Mouse (Mus musculus) fat pad, adult 2 months (tissue): ENCODE measurements at regions not wholly inside any gene's neighbourhood (a gene's known extent, or its start where the extent isn't known, plus 50 kb on each side); places are given as distances from the start of the nearest gene placed in this dataset.
"Not testable (repeated sequence)": the region's sequence is repeated elsewhere in the genome, so short reads cannot be mapped to it uniquely, and the experiment has no call there.

Experiments
- DNase-seq: peaks from one replicate; pipeline ENCODE4 v3.0.0-alpha.2; 2011; ENCODE audit warnings: low read depth, low spot score; ENCODE audit errors: extremely low read depth

- DNase-seq, result no peak
These were observed 87.3 kb downstream of the Gm11077 start for GRCm38 (mm10) chr6:140816359-140816758.

GRCm38 (mm10) chr6:140816831-140817230, 87.7 kb downstream of the Gm11077 start:
- no peak for DNase-seq

- DNase-seq, result no peak
These were observed 90.4 kb downstream of the Gm11077 start for GRCm38 (mm10) chr6:140819451-140819878.

DNA sequence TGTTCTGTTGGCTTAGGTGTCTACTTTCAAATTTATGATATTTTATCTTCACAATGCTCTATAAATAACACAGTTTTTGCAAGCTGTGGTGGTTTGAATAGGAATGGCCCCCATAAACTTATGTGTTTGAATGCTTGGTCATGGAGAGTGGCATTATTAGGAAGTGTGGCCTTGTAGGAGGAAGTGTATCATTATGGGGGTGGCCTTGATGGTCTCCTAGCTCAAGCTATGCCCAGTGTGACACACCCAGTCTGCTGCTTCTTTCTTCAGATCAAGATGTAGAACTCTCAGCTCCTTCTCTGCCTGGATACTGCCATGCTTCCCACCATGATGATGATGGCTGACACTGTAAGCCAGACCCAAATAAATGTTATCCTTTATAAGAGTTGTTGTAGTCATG, 97.4 kb downstream of the Gm11077 start:
- no peak for DNase-seq

DNA sequence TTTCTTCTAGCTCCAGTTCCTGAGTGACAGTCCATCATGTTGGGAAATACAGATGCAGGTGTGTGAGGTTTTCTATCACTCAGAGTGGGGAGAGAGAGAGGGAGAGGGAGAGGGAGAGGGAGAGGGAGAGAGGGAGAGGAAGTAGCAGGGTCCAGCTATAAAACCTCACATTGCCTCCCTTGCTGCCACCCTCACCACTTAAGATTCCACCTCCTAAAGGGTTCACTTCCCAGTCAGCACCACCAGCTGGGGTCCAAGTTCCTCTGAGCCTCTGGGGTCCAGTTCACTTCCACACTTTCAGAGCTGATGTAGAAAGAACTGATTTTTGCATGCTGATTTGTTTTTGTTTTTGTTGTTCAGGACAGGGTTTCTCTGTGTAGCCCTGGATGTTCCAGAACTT, 98.6 kb downstream of the Gm11077 start:
- DNase-seq, result no peak

DNA sequence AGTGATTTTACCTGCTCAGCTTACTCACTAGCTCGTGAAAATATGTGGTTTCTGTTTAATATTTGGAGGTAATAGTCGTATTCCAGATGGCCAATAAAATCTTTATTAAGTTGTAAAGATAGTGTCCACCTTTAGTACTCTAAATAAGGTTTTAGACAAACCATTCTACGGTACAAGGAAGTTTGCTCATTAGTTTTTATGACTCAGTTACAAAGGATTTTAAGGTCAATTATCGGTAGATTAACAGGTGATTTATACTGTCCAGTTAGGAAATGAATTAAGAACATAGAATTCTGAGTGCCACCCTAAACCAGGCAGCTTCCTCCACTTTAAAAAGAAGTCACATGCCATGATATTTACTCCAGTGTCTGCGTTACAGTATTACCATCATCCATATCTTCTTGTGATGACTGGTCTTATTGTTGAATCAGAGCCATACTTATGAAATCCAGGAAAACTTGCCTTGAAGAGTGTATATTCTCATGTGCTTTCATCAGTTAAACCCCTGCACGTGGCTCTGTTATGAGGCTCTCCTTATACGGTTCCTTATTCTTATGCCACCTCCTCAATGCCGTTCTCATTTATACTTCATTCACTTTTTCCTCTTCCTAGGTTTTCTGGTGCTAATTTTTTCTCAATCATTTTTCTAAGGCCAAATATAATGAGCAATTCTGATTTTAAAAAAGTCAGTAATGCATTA, 114.4 kb downstream of the Gm11077 start:
- DNase-seq, result no peak

DNA sequence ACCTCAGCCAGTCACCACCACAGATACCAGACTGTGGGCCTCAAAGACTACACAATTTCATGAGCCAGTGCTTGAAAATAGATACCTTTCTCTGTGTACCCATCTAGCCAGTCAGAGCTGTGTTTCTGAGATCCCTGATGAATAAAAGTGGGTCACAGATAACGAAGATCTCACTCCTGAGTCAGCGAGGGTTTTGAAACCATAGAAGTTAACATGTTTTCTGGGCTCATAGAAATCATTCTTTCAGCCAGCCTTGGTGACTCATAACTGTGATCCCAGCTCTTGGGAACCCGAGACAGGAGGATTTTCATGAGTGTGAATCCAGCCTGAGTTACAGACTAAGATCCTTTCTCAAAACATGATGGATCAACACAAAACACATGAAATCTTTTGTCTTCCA, 118.1 kb downstream of the Gm11077 start:
- no peak for DNase-seq

GRCm38 (mm10) chr6:140852420-140852819, 123.3 kb downstream of the Gm11077 start:
- DNase-seq, result no peak

GRCm38 (mm10) chr6:140853508-140853907, 124.4 kb downstream of the Gm11077 start:
- DNase-seq, result no peak

- DNase-seq, result no peak
These were observed 125.6 kb downstream of the Gm11077 start for GRCm38 (mm10) chr6:140854691-140855090.

DNA sequence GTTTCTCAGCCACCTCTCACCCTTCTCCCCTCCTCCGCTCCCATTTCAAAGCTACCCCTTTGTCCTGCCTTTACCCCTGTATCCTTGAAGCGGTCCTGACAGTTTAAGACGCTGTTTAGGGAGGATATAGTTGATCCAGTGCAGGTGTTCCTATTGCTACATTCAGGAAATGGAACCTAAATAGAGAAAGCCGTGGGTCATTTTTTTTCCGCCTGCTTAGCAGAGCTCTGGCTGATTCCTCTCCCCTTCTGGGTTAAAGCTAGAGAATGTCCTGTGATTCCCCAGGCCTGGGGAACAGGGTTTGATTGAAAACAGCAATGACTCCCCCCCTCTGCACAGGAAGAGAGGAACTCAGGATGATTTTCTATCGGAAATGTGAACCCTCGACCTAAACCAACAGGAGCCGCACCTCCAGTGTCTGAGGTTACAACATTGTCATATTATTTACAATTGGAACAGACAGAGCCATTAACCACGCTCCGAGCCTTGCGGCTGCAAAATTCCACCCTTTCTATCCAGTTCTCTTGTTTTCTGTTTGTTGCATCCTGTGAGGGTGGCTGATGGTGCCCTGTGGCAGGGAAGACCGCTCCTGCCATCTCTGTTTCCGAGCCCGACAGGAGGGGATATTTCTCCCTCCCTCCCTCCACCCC, 127.5 kb downstream of the Gm11077 start:
- peak; percentile 54 for DNase-seq

GRCm38 (mm10) chr6:140857118-140857746, 128.1 kb downstream of the Gm11077 start:
- DNase-seq, result no peak

DNA sequence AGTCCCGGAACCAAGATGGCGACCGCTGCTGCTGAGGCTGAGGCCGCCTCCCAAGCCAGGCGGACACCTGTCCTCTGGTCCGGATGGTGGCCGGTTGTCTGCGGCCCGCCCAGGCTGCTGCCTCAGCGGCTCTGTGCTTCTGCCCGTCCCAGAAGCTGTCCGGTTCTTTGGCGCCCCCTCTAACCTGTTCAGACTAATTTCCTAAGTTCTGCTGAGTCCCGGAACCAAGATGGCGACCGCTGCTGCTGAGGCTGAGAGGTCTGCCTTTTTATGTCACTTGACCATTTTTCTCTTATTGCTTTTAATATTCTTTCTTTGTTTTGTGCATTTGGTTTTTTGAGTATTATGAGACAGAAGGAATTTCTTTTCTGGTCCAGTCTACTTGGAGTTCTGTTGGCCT, 140.4 kb downstream of the Gm11077 start:
- DNase-seq, result not testable (repeated sequence)

- DNase-seq, result no peak
These were observed 145.7 kb downstream of the Gm11077 start for GRCm38 (mm10) chr6:140874831-140875230.

DNA sequence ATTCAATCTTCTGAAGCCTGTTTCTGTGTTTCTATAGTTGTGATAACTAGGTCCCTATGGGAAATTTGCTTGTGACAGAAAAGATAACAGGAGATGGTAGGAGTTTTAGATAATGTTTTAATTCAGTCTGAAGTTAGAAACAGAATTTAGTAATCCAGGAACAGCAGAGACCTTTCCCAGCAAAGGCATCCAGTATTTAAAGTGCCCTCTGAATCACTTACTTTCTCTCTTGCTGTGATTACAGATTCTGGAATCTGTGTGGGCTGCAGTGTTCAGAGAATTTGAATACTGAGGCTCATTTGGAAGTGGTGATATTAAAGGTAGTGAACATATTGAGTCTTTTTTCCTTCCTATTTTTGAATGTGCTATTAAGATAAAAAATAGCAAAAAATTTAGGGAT, 154.6 kb downstream of the Gm11077 start:
- DNase-seq, result no peak

DNA sequence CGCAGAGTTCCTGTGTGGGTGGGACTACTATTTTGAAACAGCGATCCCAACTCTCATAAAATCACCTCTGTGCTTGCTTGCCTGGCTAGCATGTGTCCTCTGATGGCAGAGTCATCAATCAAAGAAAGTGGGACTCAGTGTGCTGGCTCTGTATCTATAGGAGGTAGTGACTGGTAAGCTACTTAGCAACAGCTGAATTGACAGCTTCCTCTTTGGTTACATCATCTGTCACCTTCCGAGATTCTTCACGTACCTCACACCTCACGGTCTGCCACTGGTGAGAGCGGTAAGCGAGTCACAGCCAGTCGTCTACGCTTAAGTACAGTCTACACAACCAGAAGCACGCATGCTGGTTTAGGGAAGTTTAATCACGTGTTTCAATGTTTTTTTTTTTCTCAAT, 159.5 kb downstream of the Gm11077 start:
- peak; percentile 30 for DNase-seq

GRCm38 (mm10) chr6:140890060-140890459, 161.0 kb downstream of the Gm11077 start:
- no peak for DNase-seq

DNA sequence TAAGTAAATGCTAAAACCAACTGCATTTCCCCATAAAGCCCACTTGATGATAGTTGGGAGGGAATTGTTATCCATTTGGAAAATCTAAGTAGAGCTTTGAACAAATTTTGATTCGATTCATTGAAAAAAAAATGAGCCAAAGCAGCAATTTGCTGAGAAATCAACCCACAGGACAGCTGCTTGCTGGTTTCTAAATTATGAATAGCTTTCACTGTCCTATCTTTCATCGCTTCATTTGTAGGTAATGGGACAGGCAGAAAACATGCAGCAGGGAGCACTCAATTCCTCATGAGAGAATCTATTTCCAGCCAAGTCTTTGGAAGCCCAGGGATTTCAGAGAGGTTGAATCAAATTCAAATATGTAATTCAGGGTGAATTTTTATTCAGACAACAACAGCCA, 161.5 kb downstream of the Gm11077 start:
- no peak for DNase-seq

- DNase-seq, result peak; percentile 51
These were observed 165.4 kb downstream of the Gm11077 start for GRCm38 (mm10) chr6:140894467-140894866.

GRCm38 (mm10) chr6:140895441-140895840, 166.4 kb downstream of the Gm11077 start:
- no peak for DNase-seq

DNA sequence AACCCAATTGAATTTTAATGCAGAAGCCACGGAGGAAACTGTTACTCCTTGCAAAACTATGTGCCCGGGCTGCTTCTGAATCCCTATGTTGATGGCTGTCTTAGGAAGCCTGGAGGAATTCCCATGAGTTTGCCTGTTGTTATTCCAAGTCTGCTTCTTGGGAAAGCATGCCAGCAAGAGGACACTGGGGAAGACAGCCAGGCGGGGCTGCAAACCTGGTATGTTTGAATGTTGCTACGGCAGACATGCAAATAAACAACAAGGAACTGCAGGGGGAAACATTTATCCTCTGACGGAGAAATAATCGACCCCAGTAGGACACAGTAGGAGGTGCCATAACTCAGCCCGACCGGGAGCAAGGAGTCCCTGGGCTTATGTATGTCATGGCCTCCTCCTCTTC, 168.0 kb downstream of the Gm11077 start:
- peak; percentile 13 for DNase-seq

DNA sequence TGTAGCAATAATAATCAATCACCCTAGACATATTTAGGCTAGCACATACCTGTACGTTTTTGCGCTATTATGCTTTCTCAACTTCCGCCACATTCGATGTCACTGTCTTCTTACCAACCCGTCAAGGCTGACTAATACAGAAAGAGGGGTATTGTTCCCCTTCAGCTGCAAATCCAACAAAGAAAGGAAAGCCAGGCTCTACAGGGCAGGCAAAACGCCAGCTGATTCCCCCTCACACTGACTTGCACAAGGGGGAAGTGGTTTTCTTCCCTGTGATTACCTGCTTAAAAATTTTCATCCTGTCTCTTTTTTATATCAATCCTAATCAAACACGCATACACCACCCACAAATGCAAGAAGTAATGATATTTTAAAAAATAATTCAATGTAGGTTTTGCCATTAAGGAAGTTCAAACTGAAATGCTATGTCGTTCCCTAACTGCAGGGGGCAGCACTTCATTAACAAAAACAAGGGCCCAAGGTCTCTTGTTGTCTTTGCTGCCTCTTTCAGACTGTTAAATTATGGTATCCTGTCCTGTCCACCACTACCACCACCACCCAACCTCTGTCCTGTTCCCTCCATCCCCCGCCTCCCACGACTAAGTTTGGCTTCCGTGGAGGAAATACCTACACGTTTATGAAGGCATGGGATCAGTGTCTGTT, 195.4 kb downstream of the Gm11077 start:
- peak; percentile 16 for DNase-seq
